Mouse (Mus musculus) heart, embryonic 15.5 days (tissue): ENCODE data around the gene Crybg3. TPM values are rescaled to one million over a fixed set of nuclear protein-coding genes. Genes with fewer than 3 reads are reported as not detected.

Experiments used
- ATAC-seq: fragments of 200-750 bp; cut with Nextera tagmentation; replicated peaks from 2 replicates; pipeline ENCODE4 v1.8.0; 2017; ENCODE audit warnings: low read depth, moderate TSS enrichment; ENCODE audit not compliant: insufficient number of reproducible peaks, insufficient read depth, low FRiP score
- H3K27ac ChIP-seq: fragments of 300-500 bp; sonication (generic); 2 replicates; pipeline ENCODE4 v1.5.1; 2015; ENCODE audit warnings: mild to moderate bottlenecking, inconsistent platforms
- H3K27me3 ChIP-seq: fragments of 300-500 bp; sonication (generic); 2 replicates; pipeline ENCODE4 v1.6.1; 2015; ENCODE audit warnings: inconsistent platforms
- H3K36me3 ChIP-seq: fragments of 300-500 bp; sonication (generic); 2 replicates; pipeline ENCODE4 v1.6.1; 2015; ENCODE audit warnings: mild to moderate bottlenecking, inconsistent platforms
- H3K4me1 ChIP-seq: fragments of 300-500 bp; sonication (generic); replicated peaks from 2 replicates; pipeline ENCODE4 v1.6.1; 2015; ENCODE audit warnings: inconsistent platforms
- H3K4me2 ChIP-seq: fragments of 300-500 bp; sonication (generic); 2 replicates; pipeline ENCODE4 v1.6.1; 2015; ENCODE audit warnings: inconsistent platforms, mild to moderate bottlenecking, moderate library complexity
- H3K4me3 ChIP-seq: fragments of 300-500 bp; sonication (generic); 2 replicates; pipeline ENCODE4 v1.5.1; 2015; ENCODE audit warnings: mild to moderate bottlenecking, inconsistent platforms
- H3K9ac ChIP-seq: fragments of 300-500 bp; sonication (generic); 2 replicates; pipeline ENCODE4 v1.6.1; 2015; ENCODE audit warnings: mild to moderate bottlenecking, inconsistent platforms
- H3K9me3 ChIP-seq: fragments of 300-500 bp; sonication (generic); replicated peaks from 2 replicates; pipeline ENCODE4 v1.6.1; 2016; ENCODE audit warnings: inconsistent platforms
- whole genome bisulfite sequencing: fragments of 180-500 bp; shearing (Covaris S2); methylation state at CpG from one replicate; pipeline ENCODE4 v1.1.7; 2015; ENCODE audit warnings: mixed read lengths; 5-methylcytosine and 5-hydroxymethylcytosine counted together
- polyA plus RNA-seq: library from polyadenylated mRNA; unstranded; fragments of >200 nt; fragmentation: Nextera tagmentation; extraction: Ambion mirVana; gene quantifications from 2 replicates; pipeline ENCODE4 v1.2.1, GENCODE M21; 2015

Crybg3 gene
- polyA plus RNA-seq, 1 experiment from 2014 or later: 10.6 TPM

GRCm38 (mm10) chr16:59599411-59600265, 1.1 kb downstream of the Crybg3 start:
- no peaks in the 10 kb centered on the region for H3K27me3 ChIP-seq
- H3K36me3 ChIP-seq: no peaks in the 10 kb centered on the region
- peaks cover 30% of the 10 kb centered on the region for H3K4me1 ChIP-seq
- H3K4me3 ChIP-seq: peak overlapping the region; percentile 96
- H3K9ac ChIP-seq: peak overlapping the region; percentile 97
- 9% methylated on average over 17 of the region's 17 CpGs for WGBS
- H3K9me3 ChIP-seq: no peaks in the 10 kb centered on the region
- H3K4me2 ChIP-seq: peak overlapping the region; percentile 64
- peak overlapping the region; percentile 98 for H3K27ac ChIP-seq
- ATAC-seq: no peak

GRCm38 (mm10) chr16:59598997-59599396, 1.8 kb downstream of the Crybg3 start:
- peak overlapping the region; percentile 64 for H3K4me2 ChIP-seq
- H3K27me3 ChIP-seq: no peaks in the 10 kb centered on the region
- H3K36me3 ChIP-seq: no peaks in the 10 kb centered on the region
- ATAC-seq: no peak
- H3K9ac ChIP-seq: peak overlapping the region; percentile 97
- H3K9me3 ChIP-seq: no peaks in the 10 kb centered on the region
- peak overlapping the region; percentile 98 for H3K27ac ChIP-seq
- H3K4me1 ChIP-seq: peaks cover 36% of the 10 kb centered on the region
- H3K4me3 ChIP-seq: peak overlapping the region; percentile 96
- WGBS: 24% methylated on average over 4 of the region's 4 CpGs

- WGBS: 87% methylated on average over 6 of the region's 6 CpGs
- Histone ChIP-seq H3K36me3 (no peaks in the 10 kb centered on the region), H3K9me3 (no peaks in the 10 kb centered on the region)
These were observed 3.5 kb downstream of the Crybg3 start for GRCm38 (mm10) chr16:59597256-59597655.

GRCm38 (mm10) chr16:59594714-59595113, 6.1 kb downstream of the Crybg3 start:
- H3K9ac ChIP-seq: no peak overlapping the region
- no peaks in the 10 kb centered on the region for H3K27me3 ChIP-seq
- no peak overlapping the region for H3K4me3 ChIP-seq
- H3K27ac ChIP-seq: peak overlapping the region; percentile 49
- no peaks in the 10 kb centered on the region for H3K36me3 ChIP-seq
- no peak for ATAC-seq
- peaks cover 51% of the 10 kb centered on the region for H3K4me1 ChIP-seq
- H3K4me2 ChIP-seq: 0 out of 2 replicates have a peak overlapping the region, but pooled peaks have one; percentile 10
- WGBS: 50% methylated on average over 3 of the region's 3 CpGs
- H3K9me3 ChIP-seq: no peaks in the 10 kb centered on the region

More at GRCm38 (mm10) chr16:59597256-59597655, 3.5 kb downstream of the Crybg3 start:
- Histone ChIP-seq H3K27ac (peak overlapping the region; percentile 38), H3K4me3 (no peak overlapping the region), H3K4me1 (peaks cover 36% of the 10 kb centered on the region), H3K27me3 (no peaks in the 10 kb centered on the region), H3K4me2 (peak overlapping the region; percentile 0; the same call in 1 of the 2 replicates), H3K9ac (no peak overlapping the region)
- ATAC-seq: no peak

- H3K27me3 ChIP-seq: no peaks in the 10 kb centered on the region
- H3K9me3 ChIP-seq: no peaks in the 10 kb centered on the region
- no peak for ATAC-seq
- H3K9ac ChIP-seq: no peak overlapping the region
- peak overlapping the region; percentile 65 for H3K27ac ChIP-seq
- WGBS: 34% methylated on average over 6 of the region's 6 CpGs
- peaks cover 67% of the 10 kb centered on the region for H3K4me1 ChIP-seq
- H3K36me3 ChIP-seq: no peaks in the 10 kb centered on the region
- no peak overlapping the region for H3K4me3 ChIP-seq
- 0 out of 2 replicates have a peak overlapping the region, but pooled peaks have one; percentile 13 for H3K4me2 ChIP-seq
These were observed 10.0 kb downstream of the Crybg3 start for GRCm38 (mm10) chr16:59590790-59591189.

GRCm38 (mm10) chr16:59588351-59589025, 12.3 kb downstream of the Crybg3 start:
- ATAC-seq: no peak; the same call in 1 of the 2 replicates
- WGBS: 57% methylated on average over 13 of the region's 13 CpGs
- H3K4me3 ChIP-seq: no peak overlapping the region

GRCm38 (mm10) chr16:59587816-59588215, 13.0 kb downstream of the Crybg3 start:
- no peak overlapping the region for H3K4me3 ChIP-seq
- peak overlapping the region; percentile 82 for H3K27ac ChIP-seq
- no peaks in the 10 kb centered on the region for H3K27me3 ChIP-seq
- ATAC-seq: peak; percentile 78
- H3K9me3 ChIP-seq: no peaks in the 10 kb centered on the region
- peak overlapping the region; percentile 37 for H3K4me2 ChIP-seq
- no peaks in the 10 kb centered on the region for H3K36me3 ChIP-seq
- H3K4me1 ChIP-seq: peaks cover 65% of the 10 kb centered on the region
- whole genome bisulfite sequencing: 18% methylated on average over 10 of the region's 10 CpGs
- no peak overlapping the region for H3K9ac ChIP-seq

More at GRCm38 (mm10) chr16:59588351-59589025, 12.3 kb downstream of the Crybg3 start:
- H3K27ac ChIP-seq: peak overlapping the region; percentile 82
- H3K4me2 ChIP-seq: peak overlapping the region; percentile 37
- no peaks in the 10 kb centered on the region for H3K27me3 ChIP-seq
- no peaks in the 10 kb centered on the region for H3K9me3 ChIP-seq
- no peak overlapping the region for H3K9ac ChIP-seq
- H3K4me1 ChIP-seq: peaks cover 64% of the 10 kb centered on the region
- H3K36me3 ChIP-seq: no peaks in the 10 kb centered on the region

GRCm38 (mm10) chr16:59586911-59587310, 13.9 kb downstream of the Crybg3 start:
- H3K9ac ChIP-seq: no peak overlapping the region

GRCm38 (mm10) chr16:59586276-59586675, 14.5 kb downstream of the Crybg3 start:
- no peak for ATAC-seq
- H3K36me3 ChIP-seq: no peaks in the 10 kb centered on the region
- H3K27ac ChIP-seq: peak overlapping the region; percentile 82
- no peak overlapping the region for H3K4me2 ChIP-seq
- H3K9me3 ChIP-seq: no peaks in the 10 kb centered on the region
- H3K27me3 ChIP-seq: no peaks in the 10 kb centered on the region
- no peak overlapping the region for H3K4me3 ChIP-seq
- H3K9ac ChIP-seq: no peak overlapping the region
- H3K4me1 ChIP-seq: peaks cover 59% of the 10 kb centered on the region
- 20% methylated on average over 6 of the region's 6 CpGs for WGBS

More at GRCm38 (mm10) chr16:59586911-59587310, 13.9 kb downstream of the Crybg3 start:
- Histone ChIP-seq H3K27me3 (no peaks in the 10 kb centered on the region), H3K27ac (peak overlapping the region; percentile 82), H3K4me3 (no peak overlapping the region), H3K9me3 (no peaks in the 10 kb centered on the region), H3K4me1 (peaks cover 62% of the 10 kb centered on the region), H3K4me2 (no peak overlapping the region), H3K36me3 (no peaks in the 10 kb centered on the region)
- no peak for ATAC-seq
- 84% methylated on average over 8 of the region's 8 CpGs for WGBS

- ATAC-seq: no peak
- Histone ChIP-seq H3K4me3 (no peak overlapping the region), H3K9ac (no peak overlapping the region), H3K4me1 (peaks cover 55% of the 10 kb centered on the region), H3K36me3 (no peaks in the 10 kb centered on the region), H3K27me3 (no peaks in the 10 kb centered on the region), H3K4me2 (no peak overlapping the region), H3K27ac (peak overlapping the region; percentile 82), H3K9me3 (no peaks in the 10 kb centered on the region)
- 66% methylated on average over 4 of the region's 4 CpGs for WGBS
These were observed 15.0 kb downstream of the Crybg3 start for GRCm38 (mm10) chr16:59585706-59586244.

- Histone ChIP-seq H3K27ac (no peak overlapping the region), H3K4me1 (peaks cover 38% of the 10 kb centered on the region), H3K27me3 (no peaks in the 10 kb centered on the region), H3K4me2 (no peak overlapping the region), H3K9ac (no peak overlapping the region), H3K4me3 (no peak overlapping the region), H3K36me3 (no peaks in the 10 kb centered on the region), H3K9me3 (no peaks in the 10 kb centered on the region)
- 70% methylated on average over 5 of the region's 5 CpGs for WGBS
- no peak for ATAC-seq
These were observed 17.3 kb downstream of the Crybg3 start for GRCm38 (mm10) chr16:59583515-59583914.
